Mouse (Mus musculus): ENCODE measurements around the gene Gstp2.

DNA sequence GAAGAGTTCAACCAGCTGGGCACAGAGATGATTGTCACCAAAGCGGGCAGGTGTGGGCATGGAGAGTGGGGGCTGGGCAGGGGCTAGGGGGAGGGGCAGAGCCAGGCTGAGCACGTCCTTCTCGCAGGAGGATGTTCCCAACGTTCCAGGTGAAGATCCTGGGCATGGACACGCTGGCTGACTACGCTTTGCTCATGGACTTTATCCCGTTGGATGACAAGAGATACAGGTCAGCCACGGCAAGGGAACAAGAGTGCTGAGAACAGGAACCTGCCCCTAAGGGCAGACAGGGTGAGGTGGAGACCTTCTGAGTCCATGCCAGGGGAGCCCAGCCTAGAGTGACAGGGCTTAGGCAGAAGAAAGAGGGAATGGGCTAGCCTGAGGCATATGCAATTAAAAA lies 49.1 kb downstream of the Gstp2 start:
- TF ChIP-seq CTCF (IDR thresholded peaks at IDR 0.05; ENCODE audit: low read depth, low read length) (no peak), POLR2A (IDR thresholded peaks at IDR 0.05; ENCODE audit: borderline replicate concordance, low read depth, low read length) (no peak)

All from bone marrow macrophage, adult 2 months (primary cell).